Mouse (Mus musculus) limb, embryonic 13.5 days (tissue): ENCODE measurements around the gene Tsc22d1. TPM values are rescaled to one million over a fixed set of nuclear protein-coding genes. Genes with fewer than 3 reads are reported as not detected.

Experiments used
- ATAC-seq: fragments of 200-750 bp; cut with Nextera tagmentation; 2 replicates; pipeline ENCODE4 v1.8.0; 2017; ENCODE audit warnings: low read depth, moderate number of reproducible peaks, moderate TSS enrichment; ENCODE audit not compliant: low FRiP score
- H3K27ac ChIP-seq: fragments of 300-500 bp; sonication (generic); 2 replicates; pipeline ENCODE4 v1.5.1; 2015; ENCODE audit warnings: inconsistent platforms, mild to moderate bottlenecking, moderate library complexity
- H3K27me3 ChIP-seq: fragments of 300-500 bp; sonication (generic); 2 replicates; pipeline ENCODE4 v1.6.1; 2015; ENCODE audit warnings: mild to moderate bottlenecking, inconsistent platforms
- H3K36me3 ChIP-seq: fragments of 300-500 bp; sonication (generic); 2 replicates; pipeline ENCODE4 v1.6.1; 2015; ENCODE audit warnings: inconsistent platforms, mild to moderate bottlenecking, moderate library complexity
- H3K4me1 ChIP-seq: fragments of 300-500 bp; sonication (generic); 2 replicates; pipeline ENCODE4 v1.6.1; 2015; ENCODE audit warnings: inconsistent platforms
- H3K4me2 ChIP-seq: fragments of 300-500 bp; sonication (generic); replicated peaks from 2 replicates; pipeline ENCODE4 v1.6.1; 2015; ENCODE audit warnings: inconsistent platforms, mild to moderate bottlenecking, moderate library complexity
- H3K4me3 ChIP-seq: fragments of 300-500 bp; sonication (generic); 2 replicates; pipeline ENCODE4 v1.5.1; 2015; ENCODE audit warnings: moderate library complexity, mild to moderate bottlenecking, inconsistent platforms
- H3K9ac ChIP-seq: fragments of 300-500 bp; sonication (generic); 2 replicates; pipeline ENCODE4 v1.6.1; 2015; ENCODE audit warnings: mild to moderate bottlenecking, inconsistent platforms
- H3K9me3 ChIP-seq: fragments of 300-500 bp; sonication (generic); 2 replicates; pipeline ENCODE4 v1.6.1; 2016; ENCODE audit warnings: inconsistent platforms
- WGBS: fragments of 180-500 bp; shearing (Covaris S2); methylation state at CpG from one replicate; pipeline ENCODE4 v1.1.7; 2015; 5-methylcytosine and 5-hydroxymethylcytosine counted together
- polyA plus RNA-seq: library from polyadenylated mRNA; unstranded; fragments of >200 nt; fragmentation: Nextera tagmentation; extraction: Ambion mirVana; gene quantifications from 2 replicates; pipeline ENCODE4 v1.2.1, GENCODE M21; 2015

Gene Tsc22d1
- polyA plus RNA-seq, 1 experiment from 2014 or later: 777 TPM

DNA sequence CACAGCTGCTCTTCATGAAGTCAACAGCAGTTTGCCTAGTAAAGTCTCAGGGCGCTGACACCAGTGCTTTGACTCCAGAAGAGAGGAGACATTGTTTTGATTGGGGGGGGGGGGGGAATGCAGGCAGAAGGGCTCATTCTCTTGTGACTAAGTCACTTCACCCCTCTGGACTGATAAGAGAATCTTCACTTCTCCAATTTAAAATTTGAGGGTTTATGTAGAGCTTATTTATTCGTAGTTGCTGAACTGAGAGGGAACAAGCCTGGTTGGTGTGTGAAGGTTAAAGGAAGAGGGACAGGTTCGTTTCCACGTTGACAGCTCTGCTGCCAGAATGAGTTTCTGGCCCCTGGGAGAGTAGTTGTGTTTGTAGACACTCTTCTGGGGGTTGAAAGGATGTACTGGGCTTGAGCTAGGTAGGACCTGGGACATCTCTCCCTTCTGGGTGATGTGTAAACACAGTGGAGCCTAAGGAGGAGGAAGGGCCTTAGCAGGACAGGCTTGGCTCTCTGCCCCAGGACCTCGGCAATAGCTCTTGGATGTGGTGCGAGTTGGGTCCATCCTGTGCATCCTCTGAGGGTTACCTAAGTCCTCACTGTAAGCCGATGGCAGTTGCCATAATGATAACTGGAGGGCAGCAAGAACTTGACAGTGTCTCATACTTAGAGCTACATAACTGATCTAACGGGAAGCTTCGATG lies 93.2 kb downstream of the Tsc22d1 start:
- no peak for ATAC-seq
- Histone ChIP-seq H3K36me3 (peaks cover 31% of the 10 kb centered on the region), H3K4me3 (peak overlapping the region; percentile 85), H3K4me2 (peak overlapping the region; percentile 96), H3K9ac (no peak overlapping the region), H3K27ac (peak overlapping the region; percentile 100), H3K9me3 (peaks cover 5% of the 10 kb centered on the region; the same call in 1 of the 2 replicates), H3K4me1 (peaks cover 29% of the 10 kb centered on the region), H3K27me3 (no peaks in the 10 kb centered on the region)
- 85% methylated on average over 9 of the region's 9 CpGs for WGBS

DNA sequence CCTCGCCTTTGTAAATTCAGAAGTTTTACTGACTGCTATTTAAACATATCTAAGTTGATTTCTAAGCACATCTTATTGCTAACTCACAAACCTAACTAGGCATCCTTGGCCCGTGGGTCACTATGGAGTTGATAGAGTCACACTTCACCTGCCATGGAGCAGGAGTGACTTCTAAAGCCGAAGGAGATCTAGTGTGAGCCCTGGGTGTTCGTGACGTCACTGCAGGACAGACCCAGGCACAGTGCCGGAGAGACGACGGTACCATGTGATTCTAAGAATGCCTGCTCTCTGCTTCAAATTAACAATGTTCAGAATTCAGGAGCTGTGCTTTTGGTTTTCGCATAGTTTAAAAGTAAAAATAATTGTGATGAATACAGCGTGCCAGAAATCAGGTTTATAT lies 93.9 kb downstream of the Tsc22d1 start:
- WGBS: 53% methylated on average over 10 of the region's 10 CpGs
- peaks cover 31% of the 10 kb centered on the region for H3K4me1 ChIP-seq
- H3K27me3 ChIP-seq: no peaks in the 10 kb centered on the region
- H3K4me3 ChIP-seq: no peak overlapping the region
- no peak for ATAC-seq
- peaks cover 5% of the 10 kb centered on the region; the same call in 1 of the 2 replicates for H3K9me3 ChIP-seq
- H3K27ac ChIP-seq: peak overlapping the region; percentile 67; the same call in 1 of the 2 replicates
- no peak overlapping the region for H3K9ac ChIP-seq
- no peak overlapping the region for H3K4me2 ChIP-seq
- peaks cover 31% of the 10 kb centered on the region for H3K36me3 ChIP-seq

DNA sequence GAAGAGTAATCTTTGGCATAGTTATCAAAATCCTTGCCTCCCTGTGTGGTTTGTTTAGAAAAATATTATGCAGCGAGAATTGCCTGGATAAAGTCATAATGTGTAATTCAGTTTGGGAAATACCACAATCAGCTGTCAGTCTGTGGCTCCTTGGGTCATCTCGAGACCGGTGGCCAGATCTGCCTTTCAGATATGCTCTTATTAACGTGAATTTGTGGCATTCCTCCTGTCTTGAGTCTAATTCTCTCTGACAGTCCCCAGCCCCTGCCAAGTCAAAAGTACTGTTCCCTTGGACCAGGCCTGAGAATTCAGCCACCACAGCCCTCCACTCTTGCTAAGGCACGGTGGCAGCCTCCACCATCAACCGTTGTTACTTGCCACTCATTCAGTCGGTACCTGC lies 97.2 kb downstream of the Tsc22d1 start:
- Histone ChIP-seq H3K4me2 (no peak overlapping the region), H3K36me3 (peaks cover 24% of the 10 kb centered on the region), H3K9me3 (peaks cover 5% of the 10 kb centered on the region; the same call in 1 of the 2 replicates), H3K27me3 (no peaks in the 10 kb centered on the region), H3K4me1 (peaks cover 28% of the 10 kb centered on the region), H3K4me3 (no peak overlapping the region), H3K9ac (no peak overlapping the region), H3K27ac (no peak overlapping the region)
- no peak for ATAC-seq
- 78% methylated on average over 7 of the region's 7 CpGs for WGBS

DNA sequence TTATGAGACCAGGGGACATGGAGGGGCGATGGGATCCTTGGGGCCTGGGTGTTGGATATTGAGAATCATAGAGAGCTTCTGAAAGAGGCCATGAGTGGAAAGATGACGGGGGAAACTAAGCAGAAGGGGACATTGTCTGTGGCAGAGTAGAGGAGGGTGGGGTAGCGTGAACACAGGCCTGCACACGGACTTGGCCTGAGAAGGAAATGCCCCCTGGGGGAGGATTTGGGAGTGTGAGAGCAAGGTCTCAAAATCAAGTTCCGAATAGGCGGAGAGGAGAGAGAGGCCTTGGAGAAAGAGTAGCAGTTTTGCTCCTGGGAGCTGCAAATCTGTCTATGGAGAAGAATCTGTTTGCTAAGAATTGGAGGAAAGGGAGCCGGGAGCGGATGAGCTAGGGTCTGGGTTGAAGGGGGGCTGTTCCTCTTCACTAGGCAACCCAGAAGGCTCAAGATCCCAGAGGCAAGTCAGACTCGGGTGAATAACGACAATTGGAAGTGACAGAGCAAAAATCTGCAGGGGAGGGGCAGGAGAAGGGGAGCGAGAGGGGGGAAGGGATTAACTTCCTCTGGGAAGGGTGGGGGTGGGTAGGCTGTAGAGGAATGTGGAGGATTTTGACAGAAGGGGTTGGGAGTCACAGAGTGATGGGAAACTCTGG lies 98.8 kb downstream of the Tsc22d1 start:
- H3K27me3 ChIP-seq: no peaks in the 10 kb centered on the region
- H3K4me2 ChIP-seq: peak overlapping the region; percentile 32
- H3K36me3 ChIP-seq: peaks cover 10% of the 10 kb centered on the region
- 22% methylated on average over 11 of the region's 11 CpGs for WGBS
- H3K9ac ChIP-seq: no peak overlapping the region
- H3K9me3 ChIP-seq: peaks cover 5% of the 10 kb centered on the region; the same call in 1 of the 2 replicates
- H3K27ac ChIP-seq: 0 out of 2 replicates have a peak overlapping the region, but pooled peaks have one; percentile 15
- H3K4me3 ChIP-seq: no peak overlapping the region
- peak; percentile 34; the same call in 1 of the 2 replicates for ATAC-seq
- peaks cover 14% of the 10 kb centered on the region for H3K4me1 ChIP-seq

DNA sequence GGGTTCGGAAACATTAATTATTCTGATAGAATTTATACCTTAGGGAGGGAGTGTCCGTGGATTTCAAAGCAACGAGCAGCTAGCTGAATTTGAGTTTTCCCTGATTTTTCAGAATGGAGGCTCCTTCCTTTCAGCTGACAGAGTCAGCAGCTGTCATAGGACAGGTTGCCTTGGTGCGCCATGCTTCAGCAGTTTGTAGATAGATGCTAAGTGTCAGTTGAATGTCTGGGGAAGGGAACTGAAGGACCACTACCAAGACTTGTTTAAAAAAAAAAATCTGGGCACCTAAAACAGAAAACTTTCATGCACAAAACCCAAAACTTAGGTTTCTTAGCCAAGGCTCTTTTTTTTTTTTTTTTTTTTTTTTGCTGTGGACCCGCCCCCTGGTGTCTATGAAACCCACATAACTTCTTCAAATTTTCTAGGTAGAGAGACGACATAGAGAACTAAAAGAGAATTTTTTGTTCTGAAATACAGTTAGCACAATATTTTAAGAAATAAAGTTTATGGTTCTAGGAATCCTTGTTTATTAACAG lies 99.4 kb downstream of the Tsc22d1 start:
- Histone ChIP-seq H3K4me1 (peaks cover 14% of the 10 kb centered on the region), H3K4me2 (peak overlapping the region; percentile 32; the same call in 1 of the 2 replicates), H3K9ac (no peak overlapping the region), H3K27me3 (no peaks in the 10 kb centered on the region), H3K9me3 (peaks cover 5% of the 10 kb centered on the region; the same call in 1 of the 2 replicates), H3K27ac (no peak overlapping the region), H3K36me3 (peaks cover 10% of the 10 kb centered on the region), H3K4me3 (no peak overlapping the region)
- WGBS: 48% methylated on average over 6 of the region's 6 CpGs
- ATAC-seq: no peak

DNA sequence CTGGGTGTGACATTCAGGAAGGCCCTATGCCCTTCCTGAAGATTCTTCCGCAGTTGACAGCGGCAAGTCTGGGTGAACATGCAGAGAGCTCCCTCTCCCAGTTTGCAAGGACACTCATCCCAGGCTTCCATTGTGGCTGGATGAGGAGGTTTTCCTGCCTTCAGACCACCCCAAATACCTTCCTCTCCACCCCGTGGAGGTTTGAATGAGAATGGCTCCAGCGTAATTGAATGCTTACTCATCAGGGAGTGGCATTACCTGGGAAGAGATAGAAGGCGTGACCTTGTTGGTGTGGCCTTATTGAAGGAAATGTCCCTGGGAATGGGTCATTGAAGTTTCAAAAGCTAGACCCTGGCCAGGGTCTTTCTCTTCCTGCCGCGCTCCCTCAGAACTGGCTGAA lies 100.9 kb downstream of the Tsc22d1 start:
- no peak for ATAC-seq
- H3K27ac ChIP-seq: no peak overlapping the region
- H3K9me3 ChIP-seq: no peaks in the 10 kb centered on the region
- no peak overlapping the region for H3K4me3 ChIP-seq
- WGBS: 81% methylated on average over 7 of the region's 7 CpGs
- no peaks in the 10 kb centered on the region for H3K27me3 ChIP-seq
- H3K36me3 ChIP-seq: peaks cover under 1% of the 10 kb centered on the region; the same call in 1 of the 2 replicates
- peaks cover 14% of the 10 kb centered on the region for H3K4me1 ChIP-seq
- H3K4me2 ChIP-seq: no peak overlapping the region
- no peak overlapping the region for H3K9ac ChIP-seq

DNA sequence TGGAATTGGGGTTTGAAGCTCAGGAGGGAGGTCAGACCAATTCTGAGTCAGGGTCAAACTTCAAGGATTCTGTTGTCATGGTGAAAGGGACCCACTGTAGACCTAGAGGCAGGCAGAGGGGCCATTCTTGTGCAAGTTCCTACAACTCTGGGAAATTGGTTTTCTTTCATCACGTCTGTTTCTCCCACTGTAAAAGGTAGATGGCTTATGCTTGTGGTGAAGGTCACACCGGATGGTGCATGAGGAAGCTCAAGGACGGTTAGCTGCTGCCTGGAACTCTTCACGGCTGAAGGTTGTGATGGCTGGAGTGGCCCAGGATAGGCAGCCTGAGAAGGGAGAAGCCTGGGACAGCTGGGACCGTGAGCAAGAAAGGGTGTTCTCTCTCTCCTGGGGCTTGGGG lies 103.5 kb downstream of the Tsc22d1 start:
- Histone ChIP-seq H3K27me3 (no peaks in the 10 kb centered on the region), H3K27ac (no peak overlapping the region), H3K9ac (no peak overlapping the region), H3K4me1 (peaks cover 9% of the 10 kb centered on the region), H3K9me3 (no peaks in the 10 kb centered on the region), H3K36me3 (no peaks in the 10 kb centered on the region), H3K4me2 (no peak overlapping the region), H3K4me3 (no peak overlapping the region)
- 83% methylated on average over 5 of the region's 5 CpGs for WGBS
- ATAC-seq: no peak

DNA sequence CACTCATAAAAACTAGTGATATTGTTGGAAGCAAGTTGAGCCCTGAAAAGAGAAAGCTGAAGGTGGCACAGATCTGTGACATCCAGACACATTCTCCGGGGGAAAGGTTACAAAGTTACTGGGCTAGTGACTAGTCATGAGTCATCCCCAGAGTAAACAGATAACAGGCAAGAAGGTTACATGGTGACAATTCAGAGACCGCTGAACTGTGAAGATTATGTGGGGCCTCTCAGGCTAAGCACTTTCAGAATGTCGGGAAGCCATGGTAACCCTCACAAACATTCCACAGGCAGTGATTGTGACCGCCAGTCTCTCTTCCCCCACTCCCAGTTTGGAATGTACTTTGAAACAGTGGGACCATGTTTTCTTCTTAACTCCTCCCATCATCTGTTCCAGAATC lies 105.8 kb downstream of the Tsc22d1 start:
- 65% methylated on average over 4 of the region's 4 CpGs for WGBS

DNA sequence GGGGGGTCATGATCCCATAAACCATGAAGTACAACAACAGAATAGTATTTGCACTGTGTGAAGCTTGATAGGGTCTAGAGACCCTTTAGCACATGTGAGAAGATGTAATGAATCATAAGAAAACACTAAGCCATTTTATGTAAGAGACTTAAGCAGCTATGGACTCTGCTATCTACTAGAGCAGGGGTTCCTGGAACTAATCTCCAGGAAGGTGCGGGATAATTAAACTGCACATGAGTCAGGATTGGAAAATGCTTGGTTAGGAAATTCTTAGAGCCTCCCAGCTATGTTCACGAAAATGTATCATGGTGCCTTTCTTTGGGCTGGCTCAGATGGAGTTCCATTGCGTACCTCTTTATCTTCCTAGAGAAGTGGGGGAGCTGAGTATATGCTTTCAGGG lies 106.5 kb downstream of the Tsc22d1 start:
- H3K9me3 ChIP-seq: no peaks in the 10 kb centered on the region

More for the DNA sequence above, 105.8 kb downstream of the Tsc22d1 start:
- Histone ChIP-seq H3K4me2 (no peak overlapping the region), H3K4me1 (no peaks in the 10 kb centered on the region), H3K9ac (no peak overlapping the region), H3K4me3 (no peak overlapping the region), H3K27ac (no peak overlapping the region), H3K36me3 (no peaks in the 10 kb centered on the region), H3K27me3 (no peaks in the 10 kb centered on the region), H3K9me3 (no peaks in the 10 kb centered on the region)
- ATAC-seq: no peak

DNA sequence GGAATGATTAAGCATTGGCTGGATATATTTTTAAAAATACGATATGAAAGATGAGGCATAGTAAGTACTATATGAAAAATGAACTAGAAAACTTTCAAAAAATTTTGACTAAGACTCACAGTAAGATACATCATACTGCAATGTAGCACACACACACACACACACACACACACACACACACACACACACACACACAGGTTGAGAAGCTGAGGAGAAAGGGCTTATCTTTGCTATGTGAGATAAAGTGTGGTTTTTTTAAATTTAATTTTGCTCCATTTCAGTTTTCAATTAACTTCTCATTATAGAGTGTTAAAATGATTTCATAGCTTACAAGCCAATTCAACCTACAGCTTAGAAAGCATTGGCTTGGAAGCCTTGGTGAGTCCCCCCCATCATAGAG lies 108.6 kb downstream of the Tsc22d1 start:
- Histone ChIP-seq H3K4me3 (no peak overlapping the region), H3K4me1 (peaks cover 22% of the 10 kb centered on the region), H3K4me2 (no peak overlapping the region), H3K27me3 (no peaks in the 10 kb centered on the region), H3K36me3 (no peaks in the 10 kb centered on the region), H3K9me3 (no peaks in the 10 kb centered on the region), H3K27ac (no peak overlapping the region), H3K9ac (no peak overlapping the region)
- ATAC-seq: no peak
- WGBS: 88% methylated on average over 1 of the region's 1 CpGs

More for the DNA sequence above, 106.5 kb downstream of the Tsc22d1 start:
- no peaks in the 10 kb centered on the region for H3K27me3 ChIP-seq
- no peaks in the 10 kb centered on the region for H3K36me3 ChIP-seq
- WGBS: 87% methylated on average over 3 of the region's 3 CpGs
- ATAC-seq: no peak
- H3K4me3 ChIP-seq: no peak overlapping the region
- peaks cover 2% of the 10 kb centered on the region; the same call in 1 of the 2 replicates for H3K4me1 ChIP-seq
- no peak overlapping the region for H3K27ac ChIP-seq
- H3K9ac ChIP-seq: no peak overlapping the region
- H3K4me2 ChIP-seq: no peak overlapping the region

DNA sequence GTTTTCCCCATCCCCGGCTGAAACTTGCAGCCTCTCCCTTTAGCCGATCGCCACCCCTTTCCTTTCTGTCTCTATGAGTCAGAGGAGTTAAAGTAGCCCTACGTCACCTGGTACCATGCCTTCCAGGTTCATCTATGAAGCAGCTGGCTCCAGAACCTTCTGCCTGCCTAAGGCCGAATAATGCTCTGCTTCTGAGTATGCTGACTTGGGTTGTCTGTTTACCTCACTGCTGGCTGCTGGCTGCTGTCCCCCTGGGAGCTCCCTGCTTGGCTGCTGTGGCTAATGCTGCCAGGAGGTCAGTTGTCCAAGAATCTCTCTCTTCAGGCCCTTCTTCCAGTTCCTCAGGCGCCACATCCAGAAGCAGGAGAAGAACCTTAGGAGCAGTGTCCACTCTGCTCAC lies 111.7 kb downstream of the Tsc22d1 start:
- no peak for ATAC-seq
- H3K36me3 ChIP-seq: no peaks in the 10 kb centered on the region
- H3K9ac ChIP-seq: no peak overlapping the region
- WGBS: 78% methylated on average over 6 of the region's 6 CpGs
- no peaks in the 10 kb centered on the region for H3K9me3 ChIP-seq
- peaks cover 44% of the 10 kb centered on the region for H3K4me1 ChIP-seq
- no peak overlapping the region for H3K4me3 ChIP-seq
- no peaks in the 10 kb centered on the region for H3K27me3 ChIP-seq
- no peak overlapping the region for H3K4me2 ChIP-seq
- no peak overlapping the region; the same call in 1 of the 2 replicates for H3K27ac ChIP-seq

DNA sequence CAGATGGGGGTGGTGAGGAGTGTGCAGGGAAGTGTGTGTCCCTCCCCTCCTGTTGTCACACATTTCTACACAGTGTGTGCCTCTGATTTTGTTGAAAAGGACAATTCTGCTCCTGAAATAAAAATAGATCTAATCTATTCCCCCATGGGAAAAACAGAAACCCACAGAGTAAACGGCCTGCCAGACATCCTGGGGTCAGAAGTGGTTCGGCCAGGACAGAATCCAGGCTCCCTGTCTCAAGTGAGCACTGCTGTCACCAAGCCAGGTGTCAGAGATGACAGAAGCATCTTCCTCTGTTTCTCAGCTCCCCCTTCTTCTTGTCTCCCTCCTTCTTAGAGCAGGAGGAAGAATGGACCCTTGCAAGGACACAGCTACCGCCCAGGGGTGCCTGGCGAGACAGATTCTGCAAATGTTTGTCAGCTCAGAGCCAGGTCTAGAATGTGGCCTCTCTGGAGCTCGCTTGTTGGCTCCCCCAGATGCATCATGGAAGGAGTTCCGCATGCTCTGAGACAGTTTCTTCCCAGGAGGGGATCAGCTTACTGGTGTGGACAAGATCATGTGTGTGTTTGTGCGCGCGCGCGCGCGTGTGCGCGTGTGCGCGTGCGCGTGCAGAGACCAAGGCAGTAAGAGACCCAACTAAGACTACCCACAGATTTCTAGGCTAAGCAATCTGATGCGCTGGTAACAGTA lies 112.4 kb downstream of the Tsc22d1 start:
- H3K4me1 ChIP-seq: peaks cover 45% of the 10 kb centered on the region
- ATAC-seq: 0 out of 2 replicates have a peak, but pooled peaks have one; percentile 35
- H3K36me3 ChIP-seq: no peaks in the 10 kb centered on the region
- H3K9me3 ChIP-seq: no peaks in the 10 kb centered on the region
- H3K9ac ChIP-seq: peak overlapping the region; percentile 26; the same call in 1 of the 2 replicates
- 82% methylated on average over 20 of the region's 20 CpGs for WGBS
- H3K4me3 ChIP-seq: no peak overlapping the region
- H3K27me3 ChIP-seq: no peaks in the 10 kb centered on the region
- peak overlapping the region; percentile 39; the same call in 1 of the 2 replicates for H3K27ac ChIP-seq
- H3K4me2 ChIP-seq: no peak overlapping the region
